In genomic region chr5:5663655-5664370, GRCm38 (mm10) we compare ENCODE assay signal across 7 mouse cellular contexts. TPM values are rescaled to one million over a fixed set of nuclear protein-coding genes. Genes with fewer than 3 reads are reported as not detected.
A peak's percentile ranks its signal among the peaks of the same experiment; 100 is the strongest.
DNase-seq lines count a peak whose midpoint lies in the region; ATAC-seq and TF ChIP-seq lines count a peak whose summit lies in the region.

Cfap69 (minus strand) TSS chr5:5664239.

- H3K36me3 ChIP-seq in intestine, embryonic 16.5 days (ENCODE audit: control insufficient read depth, insufficient read depth, low read length): no peaks in the 10 kb centered on the region

- ATAC-seq in granulocyte monocyte progenitor cell, adult 5-6 weeks (replicated peaks; ENCODE audit: poor library complexity, severe bottlenecking): peak; percentile 97
- peak; percentile 93 for ATAC-seq in intestine, embryonic 16.5 days

- 1% methylated on average over 48 of the region's 48 CpGs for WGBS in bone marrow, adult 2 months
- WGBS in intestine, embryonic 16.5 days: under 1% methylated on average over 48 of the region's 48 CpGs

- H3K27me3 ChIP-seq in intestine, embryonic 16.5 days (replicated peaks; ENCODE audit: control insufficient read depth, insufficient read depth, low read length): no peaks in the 10 kb centered on the region

- no peak for TF ChIP-seq POLR2A in bone marrow, adult 2 months (IDR thresholded peaks at IDR 0.05; ENCODE audit: borderline replicate concordance, control insufficient read depth, low read depth, low read length)

- H3K4me3 ChIP-seq in bone marrow, adult 2 months (replicated peaks; ENCODE audit: control insufficient read depth, low read depth, low read length): peak within 1 kb of the TSS; percentile 18
- peak within 1 kb of the TSS; percentile 71 for H3K4me3 ChIP-seq in intestine, embryonic 16.5 days (ENCODE audit: low read length)

- no peak within 1 kb of the TSS for H3K27ac ChIP-seq in bone marrow, adult 2 months (ENCODE audit: control insufficient read depth, insufficient read depth, low read depth, low read length, poor library complexity)
- no peak within 1 kb of the TSS for H3K27ac ChIP-seq in intestine, embryonic 16.5 days (ENCODE audit: low read length)

- H3K9ac ChIP-seq in intestine, embryonic 16.5 days (ENCODE audit: low read depth, low read length): peak within 1 kb of the TSS; percentile 70

- H3K4me2 ChIP-seq in intestine, embryonic 16.5 days (ENCODE audit: low read depth, low read length): peak within 1 kb of the TSS; percentile 99

- H3K4me1 ChIP-seq in bone marrow, adult 2 months (ENCODE audit: control insufficient read depth, insufficient read depth, low read length): no peaks in the 10 kb centered on the region; the same call in 1 of the 2 replicates
- H3K4me1 ChIP-seq in intestine, embryonic 16.5 days (ENCODE audit: control insufficient read depth, insufficient read depth, low read length): peaks cover 5% of the 10 kb centered on the region; the same call in 1 of the 2 replicates

- TF ChIP-seq CTCF in bone marrow, adult 2 months (IDR thresholded peaks at IDR 0.05; ENCODE audit: control insufficient read depth, insufficient read depth, low read length): no peak

- intact Hi-C loops in left cerebral cortex, postnatal 14 days (cut with DNase I): no loop called here

- peak; percentile 85 for DNase-seq in embryo, embryonic 11.5 days (ENCODE audit: low read depth, low spot score)
- peak; percentile 85 to 89 for DNase-seq in left cerebral cortex, postnatal 14 days (ENCODE audit: low spot score in 2 of 2)
- DNase-seq in mesoderm, embryonic 11.5 days (ENCODE audit: low read depth, low spot score): peak; percentile 92
- DNase-seq in skeletal muscle tissue, adult 2 months (ENCODE audit: low read depth, low spot score): peak; percentile 9

- no peaks in the 10 kb centered on the region for H3K9me3 ChIP-seq in intestine, embryonic 16.5 days (ENCODE audit: control insufficient read depth, low read length)

RNA-seq across cellular contexts. Expression of gene Cfap69, which starts in this region (rescaled TPM):
- polyA plus RNA-seq in bone marrow, adult 2 months (2011; ENCODE audit: insufficient read depth, insufficient read length, low replicate concordance, missing spikeins): not detected in 2 replicates
- total RNA-seq in granulocyte monocyte progenitor cell, adult 5-6 weeks (2014; fragmentation: Nextera tagmentation): not detected in 2 replicates
- not detected in 2 replicates for total RNA-seq in granulocyte monocyte progenitor cell, adult 5-6 weeks (2017)
- 0.94 and 1.0 TPM in 2 replicates for polyA plus RNA-seq in intestine, embryonic 16.5 days (2015; fragmentation: Nextera tagmentation; extraction: Ambion mirVana)
- 10 to 100 TPM; 21.6 to 23.0 TPM for total RNA-seq in left cerebral cortex, postnatal 14 days (2021)

Comparison
In these comparisons a context has a peak if more than half of its experiments do, and no peak if none do; other contexts are left out.
1. RNA of gene Cfap69 (total RNA-seq): 21.6 to 23.0 TPM in left cerebral cortex, postnatal 14 days; not detected in granulocyte monocyte progenitor cell, adult 5-6 weeks; every median in the first group is over 10 times any median in the second.
2. Peak in ATAC-seq in granulocyte monocyte progenitor cell, adult 5-6 weeks; RNA of the gene not detected or under 1 TPM.
3. DNase-seq: peak in every context shown above with its lines; median percentile 92 in mesoderm, embryonic 11.5 days; 87 in left cerebral cortex, postnatal 14 days; 85 in embryo, embryonic 11.5 days; 9 in skeletal muscle tissue, adult 2 months.